Mouse (Mus musculus) forebrain, embryonic 16.5 days (tissue): ENCODE data around the gene Spag5. TPM values are rescaled to one million over a fixed set of nuclear protein-coding genes. Genes with fewer than 3 reads are reported as not detected.
A peak's percentile ranks its signal among the peaks of the same experiment; 100 is the strongest.

ENCODE experiments used
- ATAC-seq: fragments of 200-750 bp; cut with Nextera tagmentation; 2 replicates; pipeline ENCODE4 v1.8.0; 2017; ENCODE audit warnings: mild to moderate bottlenecking, moderate library complexity
- H3K27ac ChIP-seq: fragments of 300-500 bp; sonication (generic); 2 replicates; pipeline ENCODE4 v1.5.1; 2014; ENCODE audit warnings: low read length, control low read depth
- H3K27me3 ChIP-seq: fragments of 300-500 bp; sonication (generic); replicated peaks from 2 replicates; pipeline ENCODE4 v1.6.1; 2014; ENCODE audit warnings: low read length; ENCODE audit not compliant: control insufficient read depth, insufficient read depth
- H3K36me3 ChIP-seq: fragments of 300-500 bp; sonication (generic); 2 replicates; pipeline ENCODE4 v1.6.1; 2014; ENCODE audit not compliant: control insufficient read depth, insufficient read depth
- H3K4me1 ChIP-seq: fragments of 300-500 bp; sonication (generic); replicated peaks from 2 replicates; pipeline ENCODE4 v1.6.1; 2014; ENCODE audit warnings: low read length; ENCODE audit not compliant: control insufficient read depth, insufficient read depth
- H3K4me2 ChIP-seq: fragments of 300-500 bp; sonication (generic); 2 replicates; pipeline ENCODE4 v1.6.1; 2014; ENCODE audit warnings: mild to moderate bottlenecking, low read length, control low read depth
- H3K4me3 ChIP-seq: fragments of 300-500 bp; sonication (generic); replicated peaks from 2 replicates; pipeline ENCODE4 v1.5.1; 2014; ENCODE audit warnings: mild to moderate bottlenecking, low read length, control low read depth
- H3K9ac ChIP-seq: fragments of 300-500 bp; sonication (generic); replicated peaks from 2 replicates; pipeline ENCODE4 v1.6.1; 2014; ENCODE audit warnings: low read depth, low read length, control low read depth
- H3K9me3 ChIP-seq: fragments of 300-500 bp; sonication (generic); 2 replicates; pipeline ENCODE4 v1.6.1; 2016; ENCODE audit warnings: low read length; ENCODE audit not compliant: control insufficient read depth
- WGBS: fragments of 180-500 bp; shearing (Covaris S2); extraction: QIAGEN DNeasy Blood & Tissue Kit; methylation state at CpG from one replicate; pipeline ENCODE4 v1.1.7; 2014; 5-methylcytosine and 5-hydroxymethylcytosine counted together
- polyA plus RNA-seq: library from polyadenylated mRNA; unstranded; fragments of >200 nt; fragmentation: Nextera tagmentation; extraction: Ambion mirVana; gene quantifications from 2 replicates; pipeline ENCODE4 v1.2.1, GENCODE M21; 2015

Spag5 gene
- polyA plus RNA-seq, 1 experiment from 2014 or later, result 22.1 TPM

DNA sequence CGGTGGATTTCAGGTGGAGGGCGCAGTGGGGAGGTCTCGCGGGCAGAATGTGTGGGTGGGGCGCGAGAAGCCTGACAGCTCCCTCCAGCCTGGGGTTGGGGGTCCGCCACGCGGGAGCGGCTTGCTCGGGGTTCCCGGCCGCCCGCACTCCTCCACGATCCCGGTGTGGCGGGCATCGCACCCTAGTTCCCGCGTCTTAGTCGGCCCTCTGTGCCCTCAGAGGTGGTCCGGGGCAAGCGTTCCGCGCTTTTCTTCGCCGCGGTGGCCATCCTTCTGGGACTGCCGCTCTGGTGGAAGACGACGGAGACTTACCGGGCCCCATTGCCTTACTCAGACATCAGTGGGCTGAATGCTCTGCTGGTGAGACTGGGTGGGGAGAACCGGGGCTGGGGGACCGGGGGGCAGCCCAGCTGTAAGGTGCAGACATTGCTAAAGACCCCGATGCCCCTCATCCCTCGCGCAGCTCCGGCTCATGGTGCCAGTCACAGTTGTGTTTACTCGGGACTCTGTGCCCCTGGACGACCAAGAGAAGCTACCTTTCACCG, 27.3 kb downstream of the Spag5 start:
- Histone ChIP-seq H3K27ac (peak overlapping the region; percentile 19), H3K9me3 (no peaks in the 10 kb centered on the region), H3K9ac (peak overlapping the region; percentile 87), H3K36me3 (no peaks in the 10 kb centered on the region), H3K4me1 (peaks cover 18% of the 10 kb centered on the region), H3K4me2 (peak overlapping the region; percentile 78), H3K27me3 (no peaks in the 10 kb centered on the region), H3K4me3 (peak overlapping the region; percentile 82)
- ATAC-seq, result peak; percentile 68
- WGBS, result under 1% methylated on average over 35 of the region's 41 CpGs

DNA sequence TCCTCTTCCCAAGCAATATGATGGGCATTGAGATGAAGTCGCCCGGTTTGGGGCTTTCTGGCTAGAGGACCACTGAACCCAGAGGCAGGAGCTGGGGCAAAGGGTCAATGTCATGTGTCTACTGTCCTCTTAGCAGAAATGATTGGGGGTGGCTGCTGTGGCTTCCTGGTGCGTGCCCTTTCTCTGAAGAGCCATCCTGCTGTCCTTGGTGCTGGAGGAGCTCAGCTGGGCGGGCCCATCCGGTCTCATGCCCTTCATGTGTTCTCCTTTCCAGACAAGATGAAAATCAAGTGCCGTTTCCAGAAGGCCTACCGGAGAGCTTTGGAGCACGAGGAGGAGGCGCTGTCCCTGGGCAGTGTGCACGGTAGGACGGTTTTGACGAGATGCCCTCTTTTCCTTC, 31.3 kb downstream of the Spag5 start:
- Histone ChIP-seq H3K27ac (no peak overlapping the region), H3K36me3 (peaks cover 7% of the 10 kb centered on the region), H3K27me3 (no peaks in the 10 kb centered on the region), H3K9ac (no peak overlapping the region), H3K4me2 (no peak overlapping the region), H3K4me3 (no peak overlapping the region), H3K9me3 (no peaks in the 10 kb centered on the region), H3K4me1 (peaks cover 11% of the 10 kb centered on the region)
- WGBS, result 95% methylated on average over 12 of the region's 12 CpGs
- no peak for ATAC-seq

DNA sequence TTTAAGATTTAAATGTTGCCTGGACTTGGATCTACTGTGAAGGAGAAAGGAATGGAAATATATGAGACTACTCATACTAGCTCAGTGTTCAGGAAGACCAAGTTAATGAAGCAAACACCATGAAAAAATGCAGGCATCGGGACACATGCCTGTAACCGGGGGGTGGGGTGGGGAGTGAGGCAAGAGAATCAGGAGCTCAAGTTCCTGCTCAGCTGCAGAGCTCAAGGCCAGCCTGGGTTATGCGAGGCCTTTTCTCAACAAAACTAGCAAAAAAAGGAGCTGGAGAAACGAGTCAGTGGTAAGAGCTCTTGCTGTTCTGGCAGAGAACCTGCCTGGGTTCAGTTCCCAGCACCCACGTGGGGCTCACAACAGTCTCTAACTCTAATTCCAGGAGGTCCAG, 32.7 kb downstream of the Spag5 start:
- no peak overlapping the region for H3K27ac ChIP-seq
- H3K4me1 ChIP-seq, result peaks cover 8% of the 10 kb centered on the region
- no peak overlapping the region for H3K4me2 ChIP-seq
- H3K27me3 ChIP-seq, result no peaks in the 10 kb centered on the region
- H3K4me3 ChIP-seq, result no peak overlapping the region
- H3K9ac ChIP-seq, result no peak overlapping the region
- no peak for ATAC-seq
- WGBS, result 96% methylated on average over 5 of the region's 5 CpGs
- no peaks in the 10 kb centered on the region for H3K9me3 ChIP-seq
- H3K36me3 ChIP-seq, result peaks cover 8% of the 10 kb centered on the region

DNA sequence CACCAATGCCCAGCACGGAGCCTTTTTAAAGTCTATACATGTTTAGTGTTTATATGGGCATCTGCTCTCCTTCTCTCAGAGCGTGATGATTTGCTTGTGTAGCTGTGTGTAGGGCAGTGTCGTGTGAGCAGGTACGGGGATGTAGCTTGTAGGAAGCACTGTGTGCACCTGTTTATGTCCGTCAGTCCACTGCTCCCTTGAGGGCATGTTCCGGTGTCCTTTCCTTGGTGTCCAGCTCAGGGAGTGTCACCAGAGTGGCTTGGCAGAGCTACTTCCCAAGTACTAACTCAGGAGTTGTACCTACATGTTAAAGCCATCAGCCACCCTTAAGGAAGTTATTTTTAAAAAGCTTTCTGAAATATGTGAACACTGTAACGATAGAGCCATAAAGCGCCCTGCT, 35.7 kb downstream of the Spag5 start:
- Histone ChIP-seq H3K27me3 (no peaks in the 10 kb centered on the region), H3K27ac (no peak overlapping the region), H3K36me3 (peaks cover 14% of the 10 kb centered on the region), H3K4me1 (no peaks in the 10 kb centered on the region), H3K9ac (no peak overlapping the region), H3K4me3 (no peak overlapping the region), H3K9me3 (no peaks in the 10 kb centered on the region), H3K4me2 (no peak overlapping the region)
- no peak for ATAC-seq
- WGBS, result 97% methylated on average over 8 of the region's 8 CpGs

DNA sequence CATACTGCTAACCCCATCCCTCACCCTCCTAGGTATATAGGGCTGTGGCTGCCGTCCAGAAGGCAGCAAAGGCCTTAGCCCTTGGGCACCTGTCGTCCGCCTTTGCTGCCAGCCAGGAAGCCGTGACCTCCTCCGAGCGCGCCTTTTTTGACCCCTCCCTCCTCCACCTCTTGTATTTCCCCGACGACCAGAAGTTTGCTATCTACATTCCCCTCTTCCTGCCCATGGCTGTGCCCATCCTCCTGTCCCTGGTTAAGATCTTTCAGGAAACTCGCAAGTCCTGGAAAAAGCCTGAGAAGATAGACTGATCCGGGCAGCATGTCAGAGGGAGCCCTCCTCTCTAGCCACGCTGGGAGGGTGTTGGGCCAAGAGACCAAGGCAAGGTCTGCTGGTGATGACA, 40.4 kb downstream of the Spag5 start:
- ATAC-seq, result no peak
- Histone ChIP-seq H3K4me2 (no peak overlapping the region), H3K4me1 (peaks cover 21% of the 10 kb centered on the region), H3K36me3 (peaks cover 12% of the 10 kb centered on the region), H3K4me3 (no peak overlapping the region), H3K9ac (no peak overlapping the region), H3K27me3 (no peaks in the 10 kb centered on the region), H3K9me3 (no peaks in the 10 kb centered on the region), H3K27ac (no peak overlapping the region)
- WGBS, result 85% methylated on average over 12 of the region's 12 CpGs

DNA sequence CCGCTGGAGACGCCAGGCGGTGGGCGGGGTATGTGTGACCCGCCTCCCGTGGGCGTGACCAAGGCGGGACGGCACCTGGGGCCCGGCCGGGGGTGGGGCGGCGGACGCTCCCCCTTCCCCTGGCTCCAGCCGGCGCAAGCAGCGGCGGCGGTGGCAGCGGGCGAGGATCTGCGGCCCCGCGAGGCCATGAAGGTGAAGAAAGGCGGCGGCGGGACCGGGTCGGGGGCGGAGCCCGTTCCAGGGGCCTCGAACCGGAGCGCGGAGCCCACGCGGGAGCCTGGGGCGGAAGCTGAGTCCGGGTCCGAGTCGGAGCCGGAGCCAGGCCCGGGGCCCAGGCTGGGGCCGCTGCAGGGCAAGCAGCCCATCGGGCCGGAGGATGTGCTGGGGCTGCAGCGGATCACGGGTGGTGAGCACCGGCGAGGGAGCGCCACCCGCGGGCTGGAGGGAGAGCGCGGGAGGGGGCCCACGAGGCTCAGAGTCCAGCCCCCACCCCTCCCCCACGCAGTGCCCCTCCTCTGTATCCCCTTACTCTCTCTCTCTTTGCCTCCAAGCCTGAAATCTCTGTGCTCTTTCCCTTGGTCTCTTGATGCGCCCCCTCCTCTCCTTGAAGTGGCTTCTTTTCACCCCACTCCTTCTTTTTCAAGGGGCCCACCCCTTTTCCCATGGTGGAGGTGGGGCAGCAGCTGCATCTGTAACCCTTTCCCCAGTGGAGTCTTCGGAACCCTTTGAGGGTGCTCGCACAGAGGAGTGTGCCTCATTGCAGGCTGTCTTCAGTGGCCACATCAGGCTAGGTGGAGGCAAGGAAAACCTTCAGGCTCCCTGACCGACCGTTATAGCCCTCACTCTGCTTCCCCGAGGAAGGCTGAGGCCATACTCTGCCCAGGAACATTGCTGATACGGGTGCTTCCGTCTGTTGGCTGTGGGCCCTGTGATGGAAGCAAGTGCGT, 42.3 kb downstream of the Spag5 start, which contains the start of gene Unc119:
Gene Unc119, plus strand, starts transcription at position 102 of the 947 bp plus-strand sequence.
- Histone ChIP-seq H3K9ac (peak within 1 kb of the TSS; percentile 87), H3K36me3 (peaks cover 7% of the 10 kb centered on the region; the same call in 1 of the 2 replicates), H3K27me3 (no peaks in the 10 kb centered on the region), H3K27ac (peak within 1 kb of the TSS; percentile 52), H3K4me3 (peak within 1 kb of the TSS; percentile 63), H3K4me2 (peak within 1 kb of the TSS; percentile 62), H3K4me1 (peaks cover 21% of the 10 kb centered on the region), H3K9me3 (no peaks in the 10 kb centered on the region)
- ATAC-seq, result peak; percentile 86
- WGBS, result 1% methylated on average over 58 of the region's 66 CpGs

DNA sequence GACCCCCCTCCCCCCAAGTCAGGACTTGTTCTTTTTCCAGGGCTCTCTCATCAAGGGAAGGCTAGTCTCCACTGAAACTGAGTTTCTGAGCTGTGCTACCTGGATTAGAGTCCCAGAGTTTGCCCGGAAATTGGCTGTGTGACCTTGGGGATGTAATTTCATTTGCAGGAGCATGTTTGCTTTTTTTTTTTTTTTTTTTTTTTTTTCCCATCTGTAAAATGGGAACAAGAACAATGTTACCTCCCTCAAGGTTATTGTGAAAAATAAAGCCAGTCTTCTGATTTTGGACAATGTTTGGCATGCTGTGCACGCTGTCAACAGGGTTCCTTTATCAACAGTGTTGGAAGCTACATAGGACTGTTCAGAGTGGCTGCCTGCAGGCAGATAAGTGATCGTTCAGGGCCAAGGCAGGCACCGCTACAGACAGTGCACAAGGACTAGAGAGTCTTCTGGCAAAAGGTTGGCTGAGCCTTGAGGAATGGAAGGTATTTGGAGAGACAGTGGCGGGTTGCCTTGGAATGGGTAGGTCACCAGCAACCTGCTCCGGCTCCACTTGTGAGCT, 43.1 kb downstream of the Spag5 start:
- Histone ChIP-seq H3K9ac (peak overlapping the region; percentile 87), H3K9me3 (no peaks in the 10 kb centered on the region), H3K4me1 (peaks cover 21% of the 10 kb centered on the region), H3K27ac (no peak overlapping the region), H3K27me3 (no peaks in the 10 kb centered on the region), H3K4me3 (peak overlapping the region; percentile 63), H3K4me2 (peak overlapping the region; percentile 62), H3K36me3 (peaks cover 7% of the 10 kb centered on the region; the same call in 1 of the 2 replicates)
- ATAC-seq, result no peak
- WGBS, result 69% methylated on average over 6 of the region's 6 CpGs

DNA sequence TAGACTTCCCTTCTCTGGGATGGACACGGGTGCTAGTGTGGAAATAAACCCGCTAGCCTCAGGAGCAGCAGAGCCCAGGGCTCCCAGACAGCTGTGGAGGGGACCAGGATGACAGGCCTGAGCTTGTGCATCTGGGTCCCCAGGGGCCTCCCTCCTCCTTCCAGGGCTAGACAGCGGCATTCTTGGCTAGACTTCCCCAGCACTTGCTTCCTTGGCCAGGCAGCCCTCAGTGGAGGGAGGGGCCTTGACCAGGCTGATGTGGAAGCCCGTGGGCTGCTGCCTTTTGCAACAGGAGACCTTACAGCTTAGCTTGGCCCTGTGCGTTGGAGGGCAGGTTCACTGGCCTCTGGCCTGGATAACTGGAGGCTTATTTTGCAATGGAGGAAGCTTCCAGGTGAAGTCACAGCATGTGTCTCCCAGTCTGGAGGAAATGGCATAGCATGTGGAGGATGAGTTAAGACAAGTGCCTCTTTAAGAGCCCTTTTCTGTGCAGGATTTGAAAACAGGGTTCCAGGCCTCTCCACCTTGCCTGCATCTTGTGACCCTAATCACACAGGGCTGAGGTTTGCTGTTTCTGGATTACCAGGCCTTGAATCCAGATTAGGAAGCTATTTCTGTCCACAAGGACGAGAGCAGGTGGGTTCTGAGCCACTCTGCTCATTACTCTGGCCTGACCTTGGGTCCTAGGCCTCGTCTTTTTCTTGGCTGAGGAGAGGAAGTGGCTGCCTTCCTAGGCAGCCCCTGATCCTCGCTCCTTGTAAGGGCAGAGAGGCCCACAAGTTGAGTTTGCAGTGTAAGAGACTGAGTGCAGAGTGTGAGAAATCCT, 43.8 kb downstream of the Spag5 start:
- Histone ChIP-seq H3K27ac (no peak overlapping the region), H3K9me3 (no peaks in the 10 kb centered on the region), H3K27me3 (no peaks in the 10 kb centered on the region), H3K4me2 (peak overlapping the region; percentile 0; the same call in 1 of the 2 replicates), H3K36me3 (peaks cover 1% of the 10 kb centered on the region; the same call in 1 of the 2 replicates), H3K4me3 (no peak overlapping the region), H3K9ac (0 out of 2 replicates have a peak overlapping the region, but pooled peaks have one; percentile 9), H3K4me1 (peaks cover 21% of the 10 kb centered on the region)
- no peak for ATAC-seq
- 59% methylated on average over 8 of the region's 8 CpGs for WGBS
